Mouse (Mus musculus) myocyte (in vitro differentiated cells): ENCODE data around the gene Crk. TPM values are rescaled to one million over a fixed set of nuclear protein-coding genes. Genes with fewer than 3 reads are reported as not detected.

Experiments used
- H3K27me3 ChIP-seq: one replicate; pipeline ENCODE4 v1.6.1; 2011; ENCODE audit not compliant: control insufficient read depth, insufficient read depth, insufficient read length
- H3K36me3 ChIP-seq: one replicate; pipeline ENCODE4 v1.6.1; 2011; ENCODE audit not compliant: control insufficient read depth, insufficient read depth
- H3K4me2 ChIP-seq: one replicate; pipeline ENCODE4 v1.6.1; 2011; ENCODE audit warnings: low read depth, control low read depth
- H3K4me3 ChIP-seq: one replicate; pipeline ENCODE4 v1.5.1; 2011; ENCODE audit warnings: mild to moderate bottlenecking, control low read depth, moderate library complexity
- H3K79me2 ChIP-seq: one replicate; pipeline ENCODE4 v1.6.1; 2011; ENCODE audit not compliant: control insufficient read depth, insufficient read depth
- H3ac ChIP-seq: one replicate; pipeline ENCODE4 v1.6.1; 2011; ENCODE audit not compliant: control insufficient read depth, insufficient read length
- CEBPB ChIP-seq: IDR thresholded peaks from 2 replicates; pipeline ENCODE4 v1.6.1; 2011; ENCODE audit warnings: mild to moderate bottlenecking, moderate library complexity; ENCODE audit not compliant: poor library complexity, insufficient read depth, severe bottlenecking
- E2F4 ChIP-seq: IDR thresholded peaks from one replicate; pipeline ENCODE4 v1.6.1; 2011; ENCODE audit warnings: mild to moderate bottlenecking, control low read depth, moderate library complexity; ENCODE audit not compliant: insufficient read depth
- MAX ChIP-seq: IDR thresholded peaks from one replicate; pipeline ENCODE4 v1.6.1; 2011; ENCODE audit warnings: low read depth, mild to moderate bottlenecking, control low read depth
- MYOD1 ChIP-seq, 3 experiments: IDR thresholded peaks; one replicate each; pipeline ENCODE4 v1.6.1; 2011; ENCODE audit warnings: control low read depth in 2 of 3, low read depth in 2 of 3, mild to moderate bottlenecking in 2 of 3, moderate library complexity in 1 of 3; ENCODE audit not compliant: insufficient read length in 2 of 3, control insufficient read depth in 1 of 3
- MYOG ChIP-seq, 3 experiments: IDR thresholded peaks; one replicate each; pipeline ENCODE4 v1.6.1; 2011; ENCODE audit warnings: control low read depth in 2 of 3, low read depth in 2 of 3, mild to moderate bottlenecking in 2 of 3; ENCODE audit not compliant: insufficient read length in 2 of 3, control insufficient read depth in 1 of 3, insufficient read depth in 1 of 3
- POLR2A ChIP-seq: IDR thresholded peaks from one replicate; pipeline ENCODE4 v1.6.1; 2011; ENCODE audit warnings: low read depth, mild to moderate bottlenecking, control low read depth, moderate library complexity; ENCODE audit not compliant: insufficient read length
- POLR2AphosphoS2 ChIP-seq: IDR thresholded peaks from one replicate; pipeline ENCODE4 v1.6.1; 2011; ENCODE audit warnings: low read depth, control low read depth; ENCODE audit not compliant: insufficient read length
- REST ChIP-seq: IDR thresholded peaks from one replicate; pipeline ENCODE4 v1.6.1; 2011; ENCODE audit warnings: mild to moderate bottlenecking, control low read depth, moderate library complexity; ENCODE audit not compliant: insufficient read depth, insufficient read length
- SRF ChIP-seq: IDR thresholded peaks from one replicate; pipeline ENCODE4 v1.6.1; 2011; ENCODE audit warnings: low read depth; ENCODE audit not compliant: control insufficient read depth, insufficient read length
- TCF12 ChIP-seq: IDR thresholded peaks from one replicate; pipeline ENCODE4 v1.6.1; 2011; ENCODE audit warnings: mild to moderate bottlenecking, control low read depth; ENCODE audit not compliant: poor library complexity, insufficient read depth, severe bottlenecking
- TCF3 ChIP-seq: IDR thresholded peaks from one replicate; pipeline ENCODE4 v1.6.1; 2011; ENCODE audit warnings: low read depth, control low read depth; ENCODE audit not compliant: insufficient read length
- USF1 ChIP-seq: IDR thresholded peaks from one replicate; pipeline ENCODE4 v1.6.1; 2011; ENCODE audit warnings: low read depth, mild to moderate bottlenecking, control low read depth, moderate library complexity
- polyA plus RNA-seq: library from polyadenylated mRNA; unstranded; fragments of >200 nt; fragmentation: generic; extraction: Trizol; gene quantifications from one replicate; pipeline ENCODE4 v1.2.1, GENCODE M21; 2012; ENCODE audit warnings: missing spikeins

Crk gene
- polyA plus RNA-seq, 1 experiment, result 34.5 TPM

DNA sequence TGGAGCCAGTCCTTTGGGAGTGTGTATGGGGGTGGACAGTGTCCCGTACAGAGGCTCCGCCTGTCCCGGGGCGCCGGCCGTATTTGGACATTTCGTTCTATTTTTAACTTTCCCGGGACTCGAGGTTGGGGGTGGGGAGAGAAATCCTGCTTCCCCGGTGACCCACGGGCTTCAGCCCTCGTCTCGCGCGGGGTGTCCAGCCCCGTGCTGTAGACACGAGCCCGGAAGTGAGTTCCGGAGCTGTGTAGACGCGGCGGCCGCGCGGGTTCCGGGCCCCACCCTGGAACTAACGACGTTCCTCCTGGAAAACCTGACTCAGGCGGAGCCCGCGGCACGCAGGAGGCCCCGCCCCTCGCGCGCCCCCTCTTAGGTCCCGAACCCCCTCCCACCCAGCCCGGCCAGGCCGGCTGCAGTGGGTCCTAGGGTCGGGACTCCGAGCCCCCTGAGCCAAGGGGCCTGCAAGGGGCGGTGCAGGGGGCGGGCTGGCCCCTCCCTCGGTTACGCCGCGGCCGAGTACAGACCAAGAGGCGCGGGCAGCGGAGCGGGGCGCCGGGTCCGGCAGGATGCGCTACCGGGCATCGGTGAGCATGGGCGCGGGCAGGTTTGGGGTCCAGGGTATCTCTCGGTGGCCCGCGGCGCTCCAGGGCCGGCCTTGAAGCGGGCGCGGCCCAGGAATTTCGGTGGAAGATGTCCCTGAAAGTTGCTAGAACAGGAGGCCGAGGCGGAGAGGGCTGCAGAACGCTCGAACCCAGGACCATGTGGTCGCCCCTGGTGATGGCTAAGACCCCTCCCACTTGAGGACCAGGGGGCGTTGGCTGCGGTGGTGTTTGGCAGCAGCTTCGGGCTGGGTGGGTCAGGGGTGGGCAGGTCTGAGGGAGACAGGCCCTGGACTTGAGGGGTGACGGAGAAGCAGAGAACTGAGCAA is 23.2 kb upstream of the Crk start:
- peak overlapping the region; percentile 10 for H3ac ChIP-seq
- H3K4me3 ChIP-seq, result peak overlapping the region; percentile 65
- peak overlapping the region; percentile 86 for H3K4me2 ChIP-seq
- H3K79me2 ChIP-seq, result peaks cover 23% of the 10 kb centered on the region
- no peaks in the 10 kb centered on the region for H3K27me3 ChIP-seq
- TF ChIP-seq E2F4, result no peak
- peak; percentile 47 for TF ChIP-seq SRF
- TF ChIP-seq USF1, result peak; percentile 20
- TF ChIP-seq MAX, result no peak
- TF ChIP-seq POLR2AphosphoS2, result peak; percentile 59
- peak in 1 of 3 experiments; percentile 9 for TF ChIP-seq MYOG (IDR thresholded peaks at IDR 0.05; ENCODE audit: control insufficient read depth in 1 of 3, insufficient read depth in 1 of 3, insufficient read length in 2 of 3, low read depth in 2 of 3)
- TF ChIP-seq REST, result no peak
- peak in 1 of 3 experiments; percentile 6 for TF ChIP-seq MYOD1 (IDR thresholded peaks at IDR 0.05; ENCODE audit: control insufficient read depth in 1 of 3, insufficient read length in 2 of 3, low read depth in 2 of 3)
- no peak for TF ChIP-seq POLR2A
- no peak for TF ChIP-seq TCF12
- no peak for TF ChIP-seq TCF3
- no peak for TF ChIP-seq CEBPB
- peaks cover 28% of the 10 kb centered on the region for H3K36me3 ChIP-seq

DNA sequence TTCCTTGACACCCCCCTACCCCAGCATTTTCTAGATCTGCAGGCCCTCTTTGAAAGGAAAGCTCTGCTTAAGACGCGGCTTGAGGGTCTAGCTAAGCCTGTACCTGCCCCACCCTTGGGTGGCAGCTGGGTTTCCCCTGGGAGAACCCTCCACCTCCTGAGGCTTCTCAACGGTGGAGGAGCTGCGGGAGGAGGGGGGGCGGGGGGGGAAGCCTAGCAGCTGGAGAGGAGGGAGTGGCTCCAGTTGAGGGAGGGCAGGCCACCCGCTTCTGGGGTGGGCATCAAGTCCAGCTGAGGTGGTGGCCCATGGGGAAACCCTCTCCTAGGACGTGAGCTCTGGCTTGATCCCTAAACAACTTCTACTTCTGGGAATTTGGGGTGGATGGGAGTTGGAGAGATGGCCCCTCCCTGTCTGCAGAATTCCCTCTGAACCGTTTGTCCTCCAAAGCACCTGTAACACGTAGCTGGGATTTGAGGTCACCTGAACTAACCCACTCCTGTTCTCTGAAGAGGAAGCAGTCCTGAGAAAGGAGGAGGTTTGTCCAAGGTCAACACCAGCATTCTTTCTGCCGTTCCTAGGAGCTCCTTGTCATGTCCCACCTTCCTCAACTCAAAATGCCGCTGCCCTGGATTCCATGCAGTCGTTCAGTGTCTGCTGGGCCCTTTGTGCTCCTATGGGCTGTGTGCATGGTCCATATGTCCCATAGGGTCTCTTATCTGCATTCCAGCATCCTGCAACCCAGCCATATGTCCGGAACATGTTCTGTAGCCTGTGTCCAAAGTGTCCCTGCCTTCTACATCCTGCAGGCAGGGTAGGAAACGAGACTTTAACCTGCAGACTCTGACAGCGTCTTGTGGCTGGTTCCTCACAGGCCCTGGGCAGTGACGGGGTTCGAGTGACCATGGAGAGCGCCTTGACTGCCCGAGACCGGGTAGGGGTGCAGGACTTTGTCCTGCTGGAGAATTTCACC is 22.2 kb upstream of the Crk start:
- peak overlapping the region; percentile 10 for H3ac ChIP-seq
- H3K36me3 ChIP-seq, result peaks cover 36% of the 10 kb centered on the region
- peak overlapping the region; percentile 65 for H3K4me3 ChIP-seq
- H3K4me2 ChIP-seq, result peak overlapping the region; percentile 86
- peaks cover 23% of the 10 kb centered on the region for H3K79me2 ChIP-seq
- TF ChIP-seq MYOD1 (IDR thresholded peaks at IDR 0.05; ENCODE audit: control insufficient read depth in 1 of 3, insufficient read length in 2 of 3, low read depth in 2 of 3), result peak in 1 of 3 experiments; percentile 49
- no peak for TF ChIP-seq USF1
- peak in 1 of 3 experiments; percentile 65 for TF ChIP-seq MYOG (IDR thresholded peaks at IDR 0.05; ENCODE audit: control insufficient read depth in 1 of 3, insufficient read depth in 1 of 3, insufficient read length in 2 of 3, low read depth in 2 of 3)
- no peaks in the 10 kb centered on the region for H3K27me3 ChIP-seq

DNA sequence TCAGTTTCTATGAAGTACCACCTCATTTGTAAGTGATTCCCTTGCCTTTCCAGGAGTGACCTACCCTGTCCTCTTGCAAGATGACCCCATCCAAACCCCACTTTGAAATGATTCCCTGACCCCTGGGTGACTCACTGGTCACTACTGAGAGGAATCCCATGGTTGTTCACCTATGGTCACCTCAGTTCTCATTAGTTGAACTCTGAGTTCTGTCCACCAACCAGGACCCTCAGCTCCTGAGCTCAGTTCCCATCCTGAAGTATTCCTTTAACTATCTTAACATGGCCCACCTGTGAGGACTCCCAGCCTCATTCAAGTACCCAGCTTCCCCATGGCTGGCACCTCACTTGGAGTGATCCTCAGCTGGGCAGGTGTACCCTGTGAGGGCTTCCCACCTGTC is 21.2 kb upstream of the Crk start:
- peaks cover 14% of the 10 kb centered on the region for H3K79me2 ChIP-seq
- no peak overlapping the region for H3K4me3 ChIP-seq
- no peaks in the 10 kb centered on the region for H3K27me3 ChIP-seq
- H3K4me2 ChIP-seq, result no peak overlapping the region
- peaks cover 45% of the 10 kb centered on the region for H3K36me3 ChIP-seq
- H3ac ChIP-seq, result no peak overlapping the region
- TF ChIP-seq TCF12, result no peak
- no peak for TF ChIP-seq POLR2AphosphoS2
- no peak for TF ChIP-seq MYOG (IDR thresholded peaks at IDR 0.05; ENCODE audit: control insufficient read depth in 1 of 3, insufficient read depth in 1 of 3, insufficient read length in 2 of 3, low read depth in 2 of 3)
- TF ChIP-seq USF1, result no peak
- TF ChIP-seq POLR2A, result no peak
- no peak for TF ChIP-seq MAX
- TF ChIP-seq MYOD1 (IDR thresholded peaks at IDR 0.05; ENCODE audit: control insufficient read depth in 1 of 3, insufficient read length in 2 of 3, low read depth in 2 of 3), result no peak
- no peak for TF ChIP-seq SRF
- TF ChIP-seq REST, result no peak
- TF ChIP-seq TCF3, result no peak
- no peak for TF ChIP-seq E2F4
- no peak for TF ChIP-seq CEBPB

DNA sequence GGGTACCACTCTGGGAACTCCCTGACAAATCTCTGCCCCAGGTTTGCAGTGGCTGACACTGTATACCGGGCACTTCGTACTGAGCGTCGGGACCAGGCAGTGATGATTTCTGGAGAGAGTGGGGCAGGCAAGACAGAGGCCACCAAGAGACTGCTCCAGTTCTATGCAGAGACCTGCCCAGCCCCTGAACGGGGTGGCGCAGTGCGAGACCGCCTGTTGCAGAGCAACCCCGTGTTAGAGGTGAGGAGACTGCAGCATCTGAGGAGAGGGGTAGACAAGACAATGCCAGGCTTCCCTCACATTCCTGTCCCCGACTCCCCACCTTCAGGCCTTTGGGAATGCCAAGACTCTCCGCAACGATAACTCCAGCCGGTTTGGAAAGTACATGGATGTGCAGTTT is 20.7 kb upstream of the Crk start:
- H3K79me2 ChIP-seq, result peaks cover 13% of the 10 kb centered on the region

More for the DNA sequence above, 20.7 kb upstream of the Crk start:
- H3K27me3 ChIP-seq, result no peaks in the 10 kb centered on the region
- TF ChIP-seq REST (no peak), MYOG (IDR thresholded peaks at IDR 0.05; ENCODE audit: control insufficient read depth in 1 of 3, insufficient read depth in 1 of 3, insufficient read length in 2 of 3, low read depth in 2 of 3) (no peak), TCF3 (no peak), POLR2AphosphoS2 (peak; percentile 29)
- H3K36me3 ChIP-seq, result peaks cover 47% of the 10 kb centered on the region
- no peak overlapping the region for H3ac ChIP-seq
- H3K4me2 ChIP-seq, result no peak overlapping the region
- no peak overlapping the region for H3K4me3 ChIP-seq
